Mouse (Mus musculus): ENCODE results near the gene Lrmda. TPM values are rescaled to one million over a fixed set of nuclear protein-coding genes. Genes with fewer than 3 reads are reported as not detected.

Lrmda gene
- total RNA-seq (2021): 1 to 10 TPM; 1.5 to 1.9 TPM
- long read RNA-seq, experiment 1, partial matches to known transcripts: 0 of 1 reads
- long read RNA-seq, experiment 1, other reads (novel, unspliced or antisense): 0 of 1 reads
- long read RNA-seq, experiment 2, partial matches to known transcripts: 0 of 1 reads
- long read RNA-seq, experiment 2, other reads (novel, unspliced or antisense): 1 of 1 reads

- peak; percentile 53 to 65 for DNase-seq (ENCODE audit: low spot score in 2 of 2)
Measured at GRCm38 (mm10) chr14:22019252-22019948, at the start of gene Lrmda. TSS of gene Lrmda (plus strand) at chr14:22019712.

- peak; percentile 83 to 86 for DNase-seq (ENCODE audit: low spot score in 2 of 2)
Measured at GRCm38 (mm10) chr14:21981462-21981861, 38.0 kb upstream of the Lrmda start.

GRCm38 (mm10) chr14:21982096-21982591 lies 37.4 kb upstream of the Lrmda start:
- DNase-seq (ENCODE audit: low spot score in 2 of 2): no peak

GRCm38 (mm10) chr14:21982592-21983310 lies 36.8 kb upstream of the Lrmda start:
- peak; percentile 26 to 59 for DNase-seq (ENCODE audit: low spot score in 2 of 2)

GRCm38 (mm10) chr14:21983311-21983949 lies 36.1 kb upstream of the Lrmda start:
- peak in 1 of 2 experiments; percentile 35 for DNase-seq (ENCODE audit: low spot score in 2 of 2)

- no peak for DNase-seq (ENCODE audit: low spot score in 2 of 2)
Measured at GRCm38 (mm10) chr14:21983950-21984730, 35.4 kb upstream of the Lrmda start.

- DNase-seq (ENCODE audit: low spot score in 2 of 2): peak; percentile 45 to 59
Measured at GRCm38 (mm10) chr14:21984757-21985425, 34.6 kb upstream of the Lrmda start.

GRCm38 (mm10) chr14:21985426-21985931 lies 34.0 kb upstream of the Lrmda start:
- DNase-seq (ENCODE audit: low spot score in 2 of 2): peak; percentile 44 to 45

GRCm38 (mm10) chr14:21985981-21986732 lies 33.4 kb upstream of the Lrmda start:
- DNase-seq (ENCODE audit: low spot score in 2 of 2): peak; percentile 75 to 90

GRCm38 (mm10) chr14:21986733-21987659 lies 32.5 kb upstream of the Lrmda start:
- DNase-seq (ENCODE audit: low spot score in 2 of 2): peak in 1 of 2 experiments; percentile 71

GRCm38 (mm10) chr14:21987660-21988576 lies 31.6 kb upstream of the Lrmda start:
- DNase-seq (ENCODE audit: low spot score in 2 of 2): peak; percentile 90 to 95

- DNase-seq (ENCODE audit: low spot score in 2 of 2): peak in 1 of 2 experiments; percentile 37
Measured at GRCm38 (mm10) chr14:21988577-21989290, 30.8 kb upstream of the Lrmda start.

- peak; percentile 29 to 55 for DNase-seq (ENCODE audit: low spot score in 2 of 2)
Measured at GRCm38 (mm10) chr14:21989291-21989913, 30.1 kb upstream of the Lrmda start, which contains the start of gene Zfp503. TSS of gene Zfp503 (minus strand) at chr14:21989601.

- DNase-seq (ENCODE audit: low spot score in 2 of 2): peak; percentile 26 to 45
Measured at GRCm38 (mm10) chr14:21990321-21991021, 29.0 kb upstream of the Lrmda start.

GRCm38 (mm10) chr14:21991251-21991780 lies 28.2 kb upstream of the Lrmda start:
- DNase-seq (ENCODE audit: low spot score in 2 of 2): peak; percentile 36 to 46

Measured in gastrocnemius, postnatal 4 days (tissue).